Mouse (Mus musculus) ES-E14 (cell line): ENCODE results near the gene Aig1.

Experiments
- MAFK ChIP-seq: IDR thresholded peaks from 2 replicates; pipeline ENCODE4 v1.6.1; 2014; ENCODE audit warnings: mild to moderate bottlenecking, low read depth, low read length, inconsistent platforms; ENCODE audit not compliant: insufficient read depth
- ZNF384 ChIP-seq: IDR thresholded peaks from 2 replicates; pipeline ENCODE4 v1.6.1; 2012; ENCODE audit warnings: low read depth, low read length, inconsistent platforms

GRCm38 (mm10) chr10:13833066-13833566, 35.7 kb downstream of the Aig1 start:
- no peak for TF ChIP-seq ZNF384
- TF ChIP-seq MAFK = no peak
